Mouse (Mus musculus): ENCODE results near the gene Hsd17b11. TPM values are rescaled to one million over a fixed set of nuclear protein-coding genes. Genes with fewer than 3 reads are reported as not detected.

Gene Hsd17b11
- total and polyA plus RNA-seq, 3 experiments = 9.4 to 25.8 (median 15.3) TPM

DNA sequence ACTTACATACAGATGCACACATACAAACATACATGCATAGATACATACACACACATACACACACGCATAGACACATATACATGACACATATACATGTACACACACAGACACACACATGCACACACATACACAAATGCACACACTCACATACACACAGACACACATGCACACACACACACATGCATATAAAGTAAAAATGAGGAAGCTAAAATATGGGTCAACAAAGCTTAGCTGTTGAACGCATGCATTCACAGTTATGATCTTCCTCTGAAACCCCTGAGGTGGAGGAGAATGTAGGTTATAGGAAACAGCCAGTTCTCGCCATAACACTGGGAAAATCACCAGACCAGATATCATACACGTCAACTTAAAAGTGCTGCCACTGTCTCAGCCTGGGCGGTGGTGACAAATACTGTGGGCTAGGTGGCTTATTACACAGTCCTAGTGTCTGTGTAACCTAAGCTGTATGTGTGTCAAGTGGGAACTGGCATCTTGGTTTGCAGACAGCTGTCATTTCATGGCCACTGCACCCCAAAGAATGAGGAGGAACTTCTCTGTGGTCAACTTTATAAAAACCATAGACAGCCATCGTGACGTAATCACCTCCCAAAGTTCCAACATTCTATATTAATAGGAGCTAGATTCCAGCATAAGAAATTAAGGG is 43.7 kb downstream of the Hsd17b11 start:
- H3K4me2 ChIP-seq (ENCODE audit: insufficient read depth, low read depth, poor library complexity, severe bottlenecking) = no peak overlapping the region
- no peaks in the 10 kb centered on the region for H3K36me3 ChIP-seq (replicated peaks in 1 of 2; ENCODE audit: control insufficient read depth in 1 of 2, insufficient read depth in 1 of 2, low read length in 1 of 2)
- H3K9me3 ChIP-seq (replicated peaks; ENCODE audit: low read length) = no peaks in the 10 kb centered on the region
- no peak for TF ChIP-seq ZKSCAN1 (IDR thresholded peaks at IDR 0.05; ENCODE audit: borderline replicate concordance, low read depth, low read length)
- no peak for TF ChIP-seq JUN (IDR thresholded peaks at IDR 0.05; ENCODE audit: insufficient read depth, low read depth, low read length)
- TF ChIP-seq MAZ (IDR thresholded peaks at IDR 0.05; ENCODE audit: low read depth, low read length) = no peak
- TF ChIP-seq MAFK (IDR thresholded peaks at IDR 0.05; ENCODE audit: insufficient replicate concordance, low read length) = no peak
- TF ChIP-seq ZC3H11A (IDR thresholded peaks at IDR 0.05; ENCODE audit: low read depth, low read length) = no peak
- no peak for TF ChIP-seq MXI1 (IDR thresholded peaks at IDR 0.05; ENCODE audit: low read depth, low read length)
- no peak for TF ChIP-seq ZNF384 (IDR thresholded peaks at IDR 0.05; ENCODE audit: low read depth, low read length)
- TF ChIP-seq USF2 (conservative IDR thresholded peaks at IDR 0.05; ENCODE audit: low read depth, low read length) = no peak
- no peak for TF ChIP-seq RCOR1 (conservative IDR thresholded peaks at IDR 0.05; ENCODE audit: low read depth, low read length)
- no peak for TF ChIP-seq TCF12 (IDR thresholded peaks at IDR 0.05; ENCODE audit: low read depth, low read length)
- no peak for TF ChIP-seq PAX5 (IDR thresholded peaks at IDR 0.05; ENCODE audit: low read length)
- TF ChIP-seq CHD1 (IDR thresholded peaks at IDR 0.05; ENCODE audit: low read depth, low read length) = no peak
- TF ChIP-seq TBP (conservative IDR thresholded peaks at IDR 0.05; ENCODE audit: low read depth, low read length) = no peak
- TF ChIP-seq BHLHE40 (IDR thresholded peaks at IDR 0.05; ENCODE audit: low read depth, low read length) = no peak
- TF ChIP-seq ZMIZ1 (IDR thresholded peaks at IDR 0.05; ENCODE audit: low read depth, low read length) = no peak
- no peak for TF ChIP-seq IRF4 (IDR thresholded peaks at IDR 0.05; ENCODE audit: low read depth, low read length)
- TF ChIP-seq SIN3A (IDR thresholded peaks at IDR 0.05; ENCODE audit: low read length) = no peak
- no peak for TF ChIP-seq SMC3 (IDR thresholded peaks at IDR 0.05; ENCODE audit: low read depth, low read length)
- TF ChIP-seq NELFE (IDR thresholded peaks at IDR 0.05; ENCODE audit: low read depth, low read length) = no peak
- H3K9ac ChIP-seq (ENCODE audit: insufficient read depth, low read depth) = no peak overlapping the region
- H3K27ac ChIP-seq (ENCODE audit: insufficient read depth, low read depth) = no peak overlapping the region
- no peak for DNase-seq (ENCODE audit: extremely low read depth)
- in situ Hi-C loops (cut with MboI; ENCODE audit: low pct_ligation_motif_present, low pct_unique_long_range_greater_than_20kb, low sequenced_read_pairs) = no loop called here
- dilution Hi-C loops (cut with MboI; ENCODE audit: extremely low pct_ligation_motif_present, extremely low pct_unique_long_range_greater_than_20kb, low sequenced_read_pairs) = no loop called here
- no peaks in the 10 kb centered on the region for H3K27me3 ChIP-seq (replicated peaks)
- H3K79me2 ChIP-seq (replicated peaks; ENCODE audit: control insufficient read depth, extremely low read depth, insufficient read depth, poor library complexity, severe bottlenecking) = no peaks in the 10 kb centered on the region
- no peak overlapping the region for H3K4me3 ChIP-seq (replicated peaks in 1 of 3; ENCODE audit: low read depth in 2 of 3, low read length in 2 of 3, poor library complexity in 1 of 3)
- H3K4me1 ChIP-seq (ENCODE audit: control insufficient read depth in 1 of 2, insufficient read depth in 2 of 2) = peaks cover 3% of the 10 kb centered on the region in 2 experiments; a peak in 2 of 4 replicates

DNA sequence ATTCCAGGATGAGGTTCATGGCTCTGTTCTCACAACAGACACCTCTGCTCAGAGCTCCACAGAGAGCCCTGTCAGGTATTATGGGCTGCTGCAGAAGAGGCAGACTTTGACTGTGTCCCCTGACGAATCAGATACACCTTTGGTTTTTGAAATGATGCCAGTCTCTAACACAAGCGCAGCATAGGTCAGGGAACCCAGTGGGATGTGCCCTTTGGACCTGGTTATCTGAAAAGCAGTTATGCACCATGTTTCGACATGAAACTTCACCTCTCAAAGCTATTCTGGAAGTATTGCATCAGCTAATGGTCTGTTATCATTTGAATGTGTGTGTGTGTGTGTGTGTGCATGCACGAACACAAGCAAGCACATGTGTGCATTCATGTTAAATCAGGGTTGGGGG is 44.4 kb downstream of the Hsd17b11 start, which contains the start of gene Hsd17b13:
TSS of gene Hsd17b13 (minus strand) at position 114 of the 400 bp plus-strand sequence.
- in situ Hi-C loops (cut with MboI; ENCODE audit: low pct_ligation_motif_present, low pct_unique_long_range_greater_than_20kb, low sequenced_read_pairs) = no loop called here

More for the DNA sequence above, 44.4 kb downstream of the Hsd17b11 start, which contains the start of gene Hsd17b13:
- DNase-seq (ENCODE audit: extremely low read depth) = no peak
- no peaks in the 10 kb centered on the region for H3K36me3 ChIP-seq (replicated peaks in 1 of 2; ENCODE audit: control insufficient read depth in 1 of 2, insufficient read depth in 1 of 2, low read length in 1 of 2)
- no peaks in the 10 kb centered on the region for H3K9me3 ChIP-seq (replicated peaks; ENCODE audit: low read length)
- no peak within 1 kb of the TSS for H3K27ac ChIP-seq (ENCODE audit: insufficient read depth, low read depth)
- H3K9ac ChIP-seq (ENCODE audit: insufficient read depth, low read depth) = no peak within 1 kb of the TSS
- no peaks in the 10 kb centered on the region for H3K79me2 ChIP-seq (replicated peaks; ENCODE audit: control insufficient read depth, extremely low read depth, insufficient read depth, poor library complexity, severe bottlenecking)
- H3K4me3 ChIP-seq (replicated peaks in 1 of 3; ENCODE audit: low read depth in 2 of 3, low read length in 2 of 3, poor library complexity in 1 of 3) = no peak within 1 kb of the TSS
- H3K27me3 ChIP-seq (replicated peaks) = no peaks in the 10 kb centered on the region
- no peak for TF ChIP-seq CHD2 (IDR thresholded peaks at IDR 0.05; ENCODE audit: low read length)
- no peak for TF ChIP-seq ZNF384 (IDR thresholded peaks at IDR 0.05; ENCODE audit: low read depth, low read length)
- TF ChIP-seq GABPA (IDR thresholded peaks at IDR 0.05; ENCODE audit: insufficient replicate concordance, low read depth, low read length) = no peak
- no peak for TF ChIP-seq TCF12 (IDR thresholded peaks at IDR 0.05; ENCODE audit: low read depth, low read length)
- TF ChIP-seq CTCF (conservative IDR thresholded peaks at IDR 0.05 in 1 of 2, IDR thresholded peaks at IDR 0.05 in 1 of 2; ENCODE audit: low read depth in 2 of 2, low read length in 2 of 2) = no peak
- no peak for TF ChIP-seq MXI1 (IDR thresholded peaks at IDR 0.05; ENCODE audit: low read depth, low read length)
- no peak for TF ChIP-seq UBTF (IDR thresholded peaks at IDR 0.05; ENCODE audit: low read depth, low read length)
- no peak for TF ChIP-seq EP300 (IDR thresholded peaks at IDR 0.05; ENCODE audit: low read length)
- peaks cover 3 to 6% of the 10 kb centered on the region in 2 experiments; a peak in 2 of 4 replicates for H3K4me1 ChIP-seq (ENCODE audit: control insufficient read depth in 1 of 2, insufficient read depth in 2 of 2)
- dilution Hi-C loops (cut with MboI; ENCODE audit: extremely low pct_ligation_motif_present, extremely low pct_unique_long_range_greater_than_20kb, low sequenced_read_pairs) = no loop called here
- H3K4me2 ChIP-seq (ENCODE audit: insufficient read depth, low read depth, poor library complexity, severe bottlenecking) = no peak within 1 kb of the TSS; the same call in 1 of the 2 replicates

Data from CH12.LX (cell line).